Mouse (Mus musculus): ENCODE data around the gene Zfp583.

GRCm38 (mm10) chr7:6344124-6344523 is 13.0 kb upstream of the Zfp583 start:
- TF ChIP-seq CTCF (IDR thresholded peaks at IDR 0.05; ENCODE audit: low read depth, low read length) (no peak), POLR2A (IDR thresholded peaks at IDR 0.05; ENCODE audit: borderline replicate concordance, low read depth, low read length) (no peak)

Data from bone marrow macrophage, adult 2 months (primary cell).